Mouse (Mus musculus): ENCODE results near the gene Zfp948. TPM values are rescaled to one million over a fixed set of nuclear protein-coding genes. Genes with fewer than 3 reads are reported as not detected.
A peak's percentile ranks its signal among the peaks of the same experiment; 100 is the strongest.

The Zfp948 gene
- polyA plus RNA-seq, 1 experiment: 2.0 TPM

DNA sequence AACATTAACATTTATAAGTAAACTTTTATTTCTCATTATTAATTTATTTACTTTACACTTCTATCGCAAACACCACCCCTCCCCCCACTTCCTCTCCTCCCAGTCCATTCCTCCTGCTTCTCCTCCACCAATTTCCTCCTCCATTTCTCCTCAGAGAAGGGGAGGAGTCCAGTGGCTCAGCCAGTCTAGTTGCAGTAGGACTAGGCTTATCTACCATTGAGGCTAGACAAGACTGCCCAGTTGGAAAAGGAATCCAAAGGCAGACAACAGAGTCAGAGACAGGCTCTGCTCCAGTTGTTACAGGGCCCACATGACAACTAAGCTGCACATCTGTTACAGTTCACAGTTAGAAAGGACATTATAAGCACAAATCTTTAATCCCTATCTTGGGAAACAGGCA, 888 bp downstream of the Zfp948 start:
- no peak for TF ChIP-seq POLR2AphosphoS2 (IDR thresholded peaks at IDR 0.05; ENCODE audit: insufficient read length, low read depth)
- no peak for TF ChIP-seq MYOD1 (IDR thresholded peaks at IDR 0.05; ENCODE audit: control insufficient read depth in 1 of 3, insufficient read length in 2 of 3, low read depth in 2 of 3)
- TF ChIP-seq CEBPB (IDR thresholded peaks at IDR 0.05; ENCODE audit: insufficient read depth, poor library complexity, severe bottlenecking): no peak
- no peak for TF ChIP-seq MAX (IDR thresholded peaks at IDR 0.05; ENCODE audit: low read depth)
- no peak for TF ChIP-seq POLR2A (IDR thresholded peaks at IDR 0.05; ENCODE audit: insufficient read length, low read depth)
- no peak overlapping the region for H3ac ChIP-seq (ENCODE audit: control insufficient read depth, insufficient read length)
- H3K79me2 ChIP-seq (ENCODE audit: control insufficient read depth, insufficient read depth): peaks cover 46% of the 10 kb centered on the region

DNA sequence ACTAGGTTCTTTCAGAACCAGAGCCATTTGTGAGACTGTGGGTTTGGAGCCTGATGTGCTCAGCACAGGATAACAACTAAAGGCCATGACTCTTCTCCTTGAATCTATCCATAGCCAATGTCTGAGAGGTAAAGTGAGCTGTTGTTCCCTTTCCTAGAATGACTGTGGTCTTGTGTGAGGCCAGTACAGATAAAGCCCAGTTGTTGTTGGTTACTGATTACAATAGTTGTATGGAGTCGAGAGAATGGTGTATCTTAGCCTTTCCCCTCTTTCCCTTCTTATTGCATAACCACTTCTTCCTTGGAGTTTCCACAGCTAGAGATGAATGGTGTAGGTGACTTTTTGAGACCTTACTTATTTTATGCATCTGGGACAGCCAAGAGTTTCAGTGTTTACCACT, 12.3 kb downstream of the Zfp948 start:
- no peaks in the 10 kb centered on the region for H3K27me3 ChIP-seq (ENCODE audit: control insufficient read depth, insufficient read depth, insufficient read length)
- no peak overlapping the region for H3ac ChIP-seq (ENCODE audit: control insufficient read depth, insufficient read length)
- TF ChIP-seq SRF (IDR thresholded peaks at IDR 0.05; ENCODE audit: control insufficient read depth, insufficient read length, low read depth) (no peak), MYOG (IDR thresholded peaks at IDR 0.05; ENCODE audit: control insufficient read depth in 1 of 3, insufficient read depth in 1 of 3, insufficient read length in 2 of 3, low read depth in 2 of 3) (no peak), POLR2AphosphoS2 (IDR thresholded peaks at IDR 0.05; ENCODE audit: insufficient read length, low read depth) (no peak), E2F4 (IDR thresholded peaks at IDR 0.05; ENCODE audit: insufficient read depth) (no peak), MYOD1 (IDR thresholded peaks at IDR 0.05; ENCODE audit: control insufficient read depth in 1 of 3, insufficient read length in 2 of 3, low read depth in 2 of 3) (no peak), REST (IDR thresholded peaks at IDR 0.05; ENCODE audit: insufficient read depth, insufficient read length) (no peak), USF1 (IDR thresholded peaks at IDR 0.05; ENCODE audit: low read depth) (no peak), POLR2A (IDR thresholded peaks at IDR 0.05; ENCODE audit: insufficient read length, low read depth) (no peak), TCF12 (IDR thresholded peaks at IDR 0.05; ENCODE audit: insufficient read depth, poor library complexity, severe bottlenecking) (no peak), TCF3 (IDR thresholded peaks at IDR 0.05; ENCODE audit: insufficient read length, low read depth) (no peak), MAX (IDR thresholded peaks at IDR 0.05; ENCODE audit: low read depth) (no peak), CEBPB (IDR thresholded peaks at IDR 0.05; ENCODE audit: insufficient read depth, poor library complexity, severe bottlenecking) (no peak)
- H3K4me2 ChIP-seq (ENCODE audit: low read depth): no peak overlapping the region
- H3K79me2 ChIP-seq (ENCODE audit: control insufficient read depth, insufficient read depth): no peaks in the 10 kb centered on the region
- no peak overlapping the region for H3K4me3 ChIP-seq
- peaks cover 33% of the 10 kb centered on the region for H3K36me3 ChIP-seq (ENCODE audit: control insufficient read depth, insufficient read depth)

More for the DNA sequence above, 888 bp downstream of the Zfp948 start:
- Histone ChIP-seq H3K27me3 (ENCODE audit: control insufficient read depth, insufficient read depth, insufficient read length) (no peaks in the 10 kb centered on the region), H3K36me3 (ENCODE audit: control insufficient read depth, insufficient read depth) (peaks cover 13% of the 10 kb centered on the region), H3K4me3 (peak overlapping the region; percentile 53), H3K4me2 (ENCODE audit: low read depth) (peak overlapping the region; percentile 100)

DNA sequence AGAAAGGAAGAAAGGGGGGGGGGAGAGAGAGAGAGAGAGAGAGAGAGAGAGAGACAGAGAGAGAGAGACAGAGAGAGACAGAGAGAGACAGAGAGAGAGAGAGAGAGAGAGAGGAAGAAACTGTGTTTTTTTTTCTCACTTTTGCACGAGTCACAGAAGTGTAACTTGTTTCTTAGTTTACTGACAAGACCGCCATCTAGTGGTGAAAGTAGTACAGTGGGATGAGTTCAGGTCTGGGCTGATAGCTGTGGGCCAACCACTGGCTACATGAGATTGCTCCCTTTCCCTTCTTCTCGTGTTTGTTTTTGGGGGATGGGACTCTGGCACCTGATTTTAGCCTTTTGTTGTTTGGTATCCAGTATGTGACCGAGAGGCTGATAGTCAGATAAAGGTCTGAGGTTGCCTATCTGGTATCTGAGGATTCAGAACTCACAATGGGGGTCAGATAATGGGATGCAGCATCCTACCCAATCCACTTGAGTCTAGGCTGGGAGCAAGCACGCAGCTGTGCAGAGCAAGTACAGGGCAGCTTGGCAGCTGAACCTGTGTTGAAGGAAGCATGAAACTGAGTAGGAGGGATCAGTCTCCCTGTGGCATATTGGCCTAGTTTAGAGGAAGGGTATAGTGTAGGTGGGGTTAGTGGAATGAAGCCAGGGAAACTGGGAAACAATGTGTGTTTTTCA, 12.8 kb downstream of the Zfp948 start:
- H3K4me2 ChIP-seq (ENCODE audit: low read depth): no peak overlapping the region
- H3ac ChIP-seq (ENCODE audit: control insufficient read depth, insufficient read length): no peak overlapping the region
- H3K27me3 ChIP-seq (ENCODE audit: control insufficient read depth, insufficient read depth, insufficient read length): no peaks in the 10 kb centered on the region
- H3K4me3 ChIP-seq: no peak overlapping the region
- peaks cover 36% of the 10 kb centered on the region for H3K36me3 ChIP-seq (ENCODE audit: control insufficient read depth, insufficient read depth)
- H3K79me2 ChIP-seq (ENCODE audit: control insufficient read depth, insufficient read depth): no peaks in the 10 kb centered on the region
- TF ChIP-seq POLR2AphosphoS2 (IDR thresholded peaks at IDR 0.05; ENCODE audit: insufficient read length, low read depth) (no peak), TCF3 (IDR thresholded peaks at IDR 0.05; ENCODE audit: insufficient read length, low read depth) (no peak), CEBPB (IDR thresholded peaks at IDR 0.05; ENCODE audit: insufficient read depth, poor library complexity, severe bottlenecking) (no peak), REST (IDR thresholded peaks at IDR 0.05; ENCODE audit: insufficient read depth, insufficient read length) (no peak), USF1 (IDR thresholded peaks at IDR 0.05; ENCODE audit: low read depth) (no peak), TCF12 (IDR thresholded peaks at IDR 0.05; ENCODE audit: insufficient read depth, poor library complexity, severe bottlenecking) (no peak), POLR2A (IDR thresholded peaks at IDR 0.05; ENCODE audit: insufficient read length, low read depth) (no peak), SRF (IDR thresholded peaks at IDR 0.05; ENCODE audit: control insufficient read depth, insufficient read length, low read depth) (no peak), MYOD1 (IDR thresholded peaks at IDR 0.05; ENCODE audit: control insufficient read depth in 1 of 3, insufficient read length in 2 of 3, low read depth in 2 of 3) (no peak), E2F4 (IDR thresholded peaks at IDR 0.05; ENCODE audit: insufficient read depth) (no peak), MYOG (IDR thresholded peaks at IDR 0.05; ENCODE audit: control insufficient read depth in 1 of 3, insufficient read depth in 1 of 3, insufficient read length in 2 of 3, low read depth in 2 of 3) (no peak), MAX (IDR thresholded peaks at IDR 0.05; ENCODE audit: low read depth) (no peak)

DNA sequence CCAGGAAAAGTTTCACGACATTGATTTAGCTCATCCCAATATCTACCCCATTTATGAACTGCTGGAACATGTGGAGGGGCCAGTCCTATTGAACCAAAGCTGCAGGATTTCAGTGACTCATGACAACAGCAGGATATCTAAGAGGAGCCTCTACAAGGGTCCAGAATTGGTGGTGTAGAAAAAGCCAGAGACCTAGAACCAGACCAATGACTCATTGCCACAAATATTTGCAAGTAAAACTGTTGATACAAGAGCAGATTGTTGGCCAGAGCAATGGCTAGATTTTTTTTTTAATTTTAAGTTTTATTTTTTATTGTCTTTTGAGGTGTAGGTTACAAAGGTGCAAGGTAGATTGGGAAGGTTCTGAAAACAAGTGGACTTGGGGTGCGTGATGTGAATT, 18.7 kb downstream of the Zfp948 start:
- Histone ChIP-seq H3K4me2 (ENCODE audit: low read depth) (no peak overlapping the region), H3K4me3 (no peak overlapping the region), H3K79me2 (ENCODE audit: control insufficient read depth, insufficient read depth) (no peaks in the 10 kb centered on the region), H3K27me3 (ENCODE audit: control insufficient read depth, insufficient read depth, insufficient read length) (no peaks in the 10 kb centered on the region), H3ac (ENCODE audit: control insufficient read depth, insufficient read length) (no peak overlapping the region), H3K36me3 (ENCODE audit: control insufficient read depth, insufficient read depth) (peaks cover 58% of the 10 kb centered on the region)
- TF ChIP-seq MAX (IDR thresholded peaks at IDR 0.05; ENCODE audit: low read depth) (no peak), E2F4 (IDR thresholded peaks at IDR 0.05; ENCODE audit: insufficient read depth) (no peak), MYOD1 (IDR thresholded peaks at IDR 0.05; ENCODE audit: control insufficient read depth in 1 of 3, insufficient read length in 2 of 3, low read depth in 2 of 3) (no peak), MYOG (IDR thresholded peaks at IDR 0.05; ENCODE audit: control insufficient read depth in 1 of 3, insufficient read depth in 1 of 3, insufficient read length in 2 of 3, low read depth in 2 of 3) (no peak), CEBPB (IDR thresholded peaks at IDR 0.05; ENCODE audit: insufficient read depth, poor library complexity, severe bottlenecking) (no peak), POLR2A (IDR thresholded peaks at IDR 0.05; ENCODE audit: insufficient read length, low read depth) (no peak), POLR2AphosphoS2 (IDR thresholded peaks at IDR 0.05; ENCODE audit: insufficient read length, low read depth) (no peak), TCF12 (IDR thresholded peaks at IDR 0.05; ENCODE audit: insufficient read depth, poor library complexity, severe bottlenecking) (no peak), USF1 (IDR thresholded peaks at IDR 0.05; ENCODE audit: low read depth) (no peak), REST (IDR thresholded peaks at IDR 0.05; ENCODE audit: insufficient read depth, insufficient read length) (no peak)

Data from myocyte (in vitro differentiated cells).